Mouse (Mus musculus) cerebral cortex, adult 2 months (tissue): ENCODE data around the gene Eme2.

Experiments used
- WGBS: fragments of 180-500 bp; shearing (Covaris S2); methylation state at CpG from one replicate; pipeline ENCODE4 v1.1.7; 2018; 5-methylcytosine and 5-hydroxymethylcytosine counted together

Gene Eme2

DNA sequence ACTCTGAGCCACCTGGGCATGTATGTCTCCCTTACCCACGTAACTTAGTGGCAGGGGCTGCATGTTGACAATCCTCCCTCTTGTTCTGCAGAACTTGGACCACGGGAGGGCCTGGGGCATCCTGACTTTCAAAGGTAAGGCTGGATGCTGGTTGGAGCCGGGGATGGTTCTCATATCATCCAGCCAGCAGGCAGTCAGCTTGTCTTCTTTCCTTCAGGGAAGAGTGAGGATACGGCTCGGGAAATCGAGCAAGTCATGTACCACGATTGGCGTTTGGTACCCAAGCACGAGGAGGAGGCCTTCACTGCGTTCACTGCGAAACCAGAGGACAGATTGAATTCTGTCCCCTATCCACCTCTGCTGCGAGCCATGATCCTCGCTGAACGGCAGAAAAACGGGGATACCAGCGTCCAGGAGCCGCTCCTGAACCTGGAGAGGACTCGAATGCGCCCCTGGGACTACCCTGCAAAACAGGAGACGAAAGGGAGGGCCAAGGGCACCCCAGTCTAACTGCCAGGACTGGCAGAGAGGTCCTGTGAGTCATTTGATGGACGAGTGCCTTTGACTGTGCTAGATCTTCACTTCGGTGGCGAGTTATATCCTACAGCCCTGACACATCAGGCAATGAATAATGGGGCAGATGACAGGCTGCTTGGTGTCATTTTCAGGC lies 819 bp upstream of the Eme2 start:
- WGBS = 2% methylated on average over 23 of the region's 23 CpGs

DNA sequence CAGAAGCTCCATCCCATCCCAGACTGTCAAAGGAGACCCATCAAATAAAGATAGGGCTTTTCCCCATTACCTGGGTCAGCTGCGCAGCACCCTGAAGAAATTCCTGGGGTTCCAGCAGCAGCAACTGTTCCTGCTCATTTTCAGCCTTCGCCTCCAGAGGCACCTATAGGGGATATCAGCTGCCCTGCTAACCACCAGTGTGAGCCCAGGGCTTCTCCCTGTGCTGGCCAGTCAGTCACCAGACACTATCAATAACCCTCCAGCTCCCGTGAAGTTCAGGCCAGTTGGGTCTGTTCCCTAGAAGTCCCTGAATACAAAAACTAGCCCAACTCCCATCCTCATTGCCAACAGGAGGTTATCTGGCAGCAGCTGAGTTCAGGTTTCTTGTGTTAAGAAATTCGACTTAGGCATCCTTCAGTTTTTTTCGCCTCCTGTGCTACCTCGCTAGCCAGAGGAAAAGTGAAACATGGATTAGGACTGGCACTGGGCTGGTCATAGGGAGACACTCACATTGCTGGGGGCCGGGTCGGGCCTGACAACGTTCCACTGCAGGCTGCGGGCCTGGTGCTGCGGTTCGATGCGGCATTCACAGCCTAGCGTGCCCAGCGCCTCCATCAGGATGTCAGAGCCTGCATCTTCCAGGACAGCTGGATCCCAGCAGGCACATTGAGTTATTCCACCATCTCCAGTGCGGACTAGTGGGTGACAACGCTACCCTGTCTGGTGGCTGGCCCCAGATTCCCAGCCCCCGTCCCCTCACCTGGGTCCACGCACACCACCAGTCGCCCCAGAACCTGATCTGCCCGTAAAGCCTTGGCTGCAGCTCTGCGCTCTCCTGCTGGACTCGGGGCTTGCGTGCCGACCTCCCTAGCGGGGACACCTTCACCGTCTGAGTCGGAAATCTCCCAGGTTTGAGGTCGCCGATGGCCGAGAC lies 559 bp downstream of the Eme2 start:
- 10% methylated on average over 31 of the region's 31 CpGs for WGBS

DNA sequence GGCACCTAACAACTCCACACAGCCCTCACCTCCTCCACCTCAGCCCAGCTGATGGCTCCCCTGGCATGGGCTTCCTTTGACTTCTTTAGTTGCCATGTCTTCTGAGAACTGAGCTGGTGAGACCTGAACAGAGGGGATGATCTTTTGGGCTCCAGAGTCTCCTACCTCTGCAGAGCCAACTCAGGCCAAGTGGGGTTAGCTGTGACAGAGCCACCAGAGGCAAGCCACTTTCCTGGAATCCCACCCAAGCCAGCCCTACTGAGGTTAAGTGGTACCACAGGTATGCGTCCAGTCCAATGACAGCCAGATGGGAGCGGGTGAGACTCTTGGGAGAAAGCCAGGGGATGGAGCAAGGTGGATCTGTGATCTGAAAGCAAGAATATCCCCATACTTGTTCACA lies 1.6 kb downstream of the Eme2 start:
- 91% methylated on average over 2 of the region's 2 CpGs for WGBS

DNA sequence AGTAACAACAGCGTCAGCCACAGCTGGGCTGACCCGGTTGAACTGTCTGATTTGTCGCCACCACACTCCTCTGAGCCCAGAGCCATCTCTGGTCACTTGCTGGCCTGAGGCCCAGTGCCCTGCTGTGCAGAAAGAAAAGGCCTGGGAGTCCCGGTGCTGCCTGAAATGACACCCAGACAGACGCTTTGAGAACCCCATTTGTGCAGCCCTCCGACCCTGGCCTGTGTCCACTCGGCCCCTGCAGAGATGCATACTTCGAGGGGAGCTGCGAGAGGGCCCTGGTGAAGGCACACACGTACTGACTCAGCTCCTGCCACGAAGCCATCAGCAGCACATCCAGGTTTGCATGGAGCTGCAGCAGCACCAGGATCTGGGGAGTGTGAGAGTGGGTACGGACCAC lies 2.1 kb downstream of the Eme2 start:
- 73% methylated on average over 12 of the region's 12 CpGs for WGBS

DNA sequence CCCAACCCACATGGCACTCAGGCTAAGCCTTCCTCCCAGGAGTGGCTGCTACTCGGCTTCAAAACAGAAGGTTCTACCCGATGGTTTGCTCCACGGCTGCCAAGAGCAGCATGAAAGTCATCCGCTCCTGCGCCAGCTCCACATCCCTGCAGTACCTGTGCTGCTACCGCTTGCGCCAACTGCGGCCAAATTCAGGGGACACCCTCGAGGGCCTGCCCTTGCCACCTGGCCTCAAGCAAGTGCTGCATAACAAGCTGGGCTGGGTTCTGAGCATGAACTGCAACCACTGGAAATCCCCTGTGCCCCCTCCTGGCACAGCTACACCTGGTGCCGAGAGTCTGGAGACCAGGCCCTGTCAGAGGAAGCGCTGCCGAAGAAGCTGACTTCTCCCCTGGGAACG lies 3.6 kb downstream of the Eme2 start:
- WGBS = 63% methylated on average over 13 of the region's 13 CpGs

DNA sequence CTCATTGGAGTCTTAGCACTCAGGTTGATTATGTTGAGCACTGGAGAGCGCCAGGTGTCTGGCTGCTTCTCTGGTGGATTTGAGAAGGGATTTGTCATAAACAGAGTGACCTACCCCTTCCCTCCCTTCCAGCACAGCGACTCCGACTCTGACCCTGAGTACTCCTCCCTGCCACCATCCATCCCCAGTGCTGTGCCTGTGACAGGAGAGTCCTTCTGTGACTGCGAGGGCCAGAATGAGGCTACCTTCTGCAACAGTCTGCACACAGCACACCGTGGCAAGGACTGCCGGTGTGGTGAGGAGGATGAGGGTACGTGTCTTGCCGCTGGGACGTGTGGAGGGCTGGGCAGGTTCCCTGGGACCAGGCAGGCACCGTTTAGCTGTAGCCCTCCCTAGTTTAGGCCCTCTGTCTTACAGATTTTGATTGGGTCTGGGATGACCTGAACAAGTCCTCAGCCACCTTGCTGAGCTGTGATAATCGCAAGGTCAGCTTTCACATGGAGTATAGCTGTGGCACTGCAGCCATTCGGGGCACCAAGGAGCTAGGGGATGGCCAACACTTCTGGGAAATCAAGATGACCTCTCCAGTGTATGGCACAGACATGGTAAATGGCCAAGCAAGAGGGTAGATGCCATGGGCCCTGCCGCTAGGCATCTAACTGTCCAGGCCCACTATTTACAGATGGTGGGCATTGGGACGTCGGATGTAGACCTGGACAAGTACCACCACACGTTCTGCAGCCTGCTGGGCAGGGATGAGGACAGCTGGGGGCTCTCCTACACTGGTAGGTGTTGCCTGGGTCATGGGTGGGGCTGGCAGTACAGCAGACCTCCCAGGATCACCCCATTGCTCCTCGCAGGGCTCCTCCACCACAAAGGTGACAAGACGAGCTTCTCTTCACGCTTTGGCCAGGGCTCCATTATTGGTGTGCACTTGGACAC lies 4.5 kb downstream of the Eme2 start:
- WGBS = 79% methylated on average over 19 of the region's 19 CpGs

DNA sequence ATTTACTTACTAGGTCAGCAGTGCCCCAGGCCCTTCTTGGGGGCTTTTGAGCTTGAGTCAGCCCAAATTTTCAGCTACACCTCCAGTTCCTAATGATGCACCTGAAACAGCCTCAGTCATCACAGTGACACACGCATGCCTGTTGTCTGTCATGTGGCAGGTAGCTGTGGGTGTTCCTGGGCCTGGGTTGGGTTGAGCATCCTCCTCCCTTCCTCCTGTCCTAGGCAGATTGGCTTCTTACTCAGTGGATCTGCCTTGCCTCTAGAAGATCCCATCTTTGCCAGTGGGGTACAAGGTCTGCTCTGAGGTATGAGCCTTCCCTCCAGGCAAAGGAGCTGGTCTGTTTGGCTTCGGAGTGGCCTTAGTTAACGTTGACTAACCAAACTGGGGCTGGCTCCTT lies 6.0 kb downstream of the Eme2 start:
- WGBS = 74% methylated on average over 3 of the region's 3 CpGs

DNA sequence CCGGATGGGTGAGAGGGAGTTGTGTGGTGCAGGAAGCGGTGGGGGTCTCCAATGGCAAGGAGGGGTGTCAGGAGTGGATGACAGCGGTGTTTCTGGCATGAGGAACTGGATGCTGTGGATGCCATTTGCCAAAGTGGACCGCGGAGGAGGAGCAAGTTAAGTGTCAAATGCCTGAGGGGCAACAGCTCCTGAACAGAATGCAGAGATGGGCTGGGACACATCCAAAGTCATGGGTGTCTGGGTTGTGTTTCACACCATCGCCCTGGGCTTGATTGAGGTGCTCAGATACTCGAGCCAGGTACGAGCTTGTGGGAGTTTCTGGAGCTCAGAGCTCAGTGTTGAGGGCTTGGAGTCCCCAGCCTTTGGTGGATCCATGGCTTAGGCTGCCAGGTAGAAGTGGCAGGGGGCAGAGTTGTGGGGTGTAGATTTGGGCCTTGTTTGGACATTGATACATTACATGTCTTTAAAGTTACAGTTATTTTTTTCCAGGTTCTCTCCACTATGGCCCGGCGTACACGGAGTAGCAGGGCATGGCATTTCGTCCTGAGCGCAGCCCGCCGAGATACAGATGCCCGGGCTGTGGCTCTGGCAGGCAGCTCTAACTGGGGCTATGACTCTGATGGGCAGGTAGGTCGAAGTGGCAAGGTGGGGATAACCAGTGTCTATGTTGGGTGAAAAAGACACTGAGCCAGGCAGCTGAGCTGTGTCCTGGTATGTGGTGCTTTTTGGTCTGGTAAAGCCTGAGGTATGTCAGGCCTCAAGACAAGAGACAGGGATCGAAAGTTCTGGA lies 7.4 kb downstream of the Eme2 start:
- 55% methylated on average over 18 of the region's 18 CpGs for WGBS

DNA sequence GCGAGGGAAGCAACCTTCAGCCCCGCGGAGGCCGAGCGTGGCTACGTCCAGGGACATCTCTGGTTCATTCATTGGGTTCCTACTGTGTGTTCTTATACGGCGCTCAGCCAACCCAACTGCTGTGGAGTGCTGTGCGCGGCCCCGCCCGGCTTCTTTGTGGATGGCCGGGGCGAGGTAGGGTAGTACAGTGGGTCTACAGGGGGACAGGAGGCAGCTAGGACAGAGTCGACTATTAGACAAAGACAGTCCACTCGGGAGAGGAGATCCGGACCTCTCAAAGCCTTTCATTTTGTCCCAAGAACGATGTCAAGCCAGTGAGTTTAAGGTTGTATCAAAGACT lies 8.0 kb downstream of the Eme2 start:
- WGBS = under 1% methylated on average over 18 of the region's 18 CpGs

DNA sequence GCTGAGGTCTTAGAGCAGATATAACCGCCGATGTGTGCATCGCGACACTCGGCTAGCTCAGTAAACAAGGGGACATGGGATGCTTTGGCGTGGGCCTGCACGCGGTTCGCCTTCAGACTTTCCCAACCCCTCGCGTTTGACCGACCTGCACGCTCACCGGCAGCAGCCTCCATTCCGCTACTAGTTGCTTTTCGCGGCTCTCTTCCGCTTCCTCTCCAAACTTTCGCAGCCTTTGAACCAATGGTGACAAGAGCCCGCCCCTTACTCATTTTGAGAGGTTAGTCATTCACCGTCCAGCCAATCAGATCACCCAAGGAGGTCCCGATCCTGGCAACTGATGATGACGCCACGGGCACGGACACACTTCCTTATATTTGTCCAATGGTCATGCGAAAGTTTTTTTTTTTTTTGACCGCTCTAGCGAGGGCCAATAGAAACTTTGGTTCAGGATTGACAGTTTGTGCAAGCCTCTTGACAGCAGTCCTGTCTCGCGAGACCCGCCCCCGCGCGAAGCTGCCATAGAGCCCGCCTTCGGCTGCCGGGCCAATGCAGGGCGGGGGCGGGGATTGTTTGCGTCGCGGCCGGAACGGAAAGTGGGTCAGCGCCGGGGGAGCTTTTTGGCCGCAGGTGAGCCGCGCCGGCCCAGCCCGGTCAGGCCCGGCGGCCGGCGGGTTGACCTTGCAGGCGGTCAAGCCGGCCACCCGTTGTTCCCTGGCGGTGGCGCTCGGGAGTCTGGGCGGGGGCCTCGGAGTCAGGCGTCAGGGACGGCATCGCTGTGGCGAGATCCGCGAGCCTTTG lies 8.6 kb downstream of the Eme2 start, which contains the start of the genes Nubp2 and Spsb3:
Gene Nubp2 (minus strand): TSS at position 216 of the 798 bp plus-strand sequence.
Gene Spsb3 (plus strand): TSS at position 510 of the 798 bp plus-strand sequence.
- under 1% methylated on average over 69 of the region's 69 CpGs for WGBS

DNA sequence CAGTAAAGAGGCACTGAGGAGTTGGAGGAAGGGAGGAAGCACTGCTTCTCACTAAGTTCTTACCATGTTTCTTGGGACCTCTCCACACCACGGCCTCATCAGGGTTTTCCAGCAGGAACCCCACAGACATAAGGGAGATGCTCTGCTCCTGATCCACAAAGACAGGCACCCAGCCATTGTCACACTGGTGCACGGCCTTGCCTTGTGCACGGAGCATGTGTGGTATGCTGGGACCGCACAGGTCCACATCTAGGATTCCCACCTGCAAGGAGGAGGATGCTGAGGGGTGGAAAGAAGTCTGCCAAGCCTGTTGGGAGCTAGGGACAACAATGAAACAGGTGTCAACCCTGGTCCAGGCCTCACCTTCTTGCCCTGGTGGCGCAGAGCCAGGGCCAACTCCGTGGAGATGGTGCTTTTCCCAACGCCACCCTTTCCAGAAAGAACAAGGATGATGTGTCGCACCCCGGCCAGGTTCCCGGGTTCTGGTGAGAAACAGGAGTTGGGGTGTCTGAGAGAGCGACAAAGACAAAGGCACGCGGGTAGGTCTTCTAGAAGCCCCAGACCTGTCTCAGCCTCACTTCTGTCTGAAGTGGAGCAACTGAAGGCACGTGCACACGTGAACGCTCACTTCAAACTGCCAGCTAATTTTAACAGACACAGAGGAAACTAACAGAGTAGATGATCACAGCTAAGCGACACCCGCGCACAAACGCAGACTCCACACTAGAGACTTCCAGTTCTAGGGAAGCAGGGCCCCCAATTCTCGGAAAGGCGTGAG lies 9.3 kb downstream of the Eme2 start:
- 22% methylated on average over 22 of the region's 22 CpGs for WGBS

DNA sequence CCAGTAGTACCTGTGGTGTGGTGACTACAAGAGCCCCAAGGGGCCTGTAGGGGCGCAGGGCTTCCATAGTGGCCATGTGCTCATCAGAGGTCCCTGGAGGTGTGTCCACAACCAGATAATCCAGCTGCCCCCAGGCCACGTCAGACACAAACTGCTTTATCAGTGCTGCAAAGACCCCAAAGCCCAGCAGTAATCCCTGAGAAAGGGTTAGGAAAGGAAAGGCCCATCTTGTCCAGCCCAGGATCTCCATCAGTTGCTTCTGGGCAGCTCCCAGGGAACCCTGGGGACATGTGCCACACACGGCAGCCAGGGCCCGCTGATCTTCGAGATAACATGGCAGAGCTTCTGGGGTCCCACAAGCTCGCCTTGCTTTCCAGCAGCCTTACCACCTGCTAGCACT lies 10.5 kb downstream of the Eme2 start:
- WGBS = 87% methylated on average over 6 of the region's 6 CpGs

DNA sequence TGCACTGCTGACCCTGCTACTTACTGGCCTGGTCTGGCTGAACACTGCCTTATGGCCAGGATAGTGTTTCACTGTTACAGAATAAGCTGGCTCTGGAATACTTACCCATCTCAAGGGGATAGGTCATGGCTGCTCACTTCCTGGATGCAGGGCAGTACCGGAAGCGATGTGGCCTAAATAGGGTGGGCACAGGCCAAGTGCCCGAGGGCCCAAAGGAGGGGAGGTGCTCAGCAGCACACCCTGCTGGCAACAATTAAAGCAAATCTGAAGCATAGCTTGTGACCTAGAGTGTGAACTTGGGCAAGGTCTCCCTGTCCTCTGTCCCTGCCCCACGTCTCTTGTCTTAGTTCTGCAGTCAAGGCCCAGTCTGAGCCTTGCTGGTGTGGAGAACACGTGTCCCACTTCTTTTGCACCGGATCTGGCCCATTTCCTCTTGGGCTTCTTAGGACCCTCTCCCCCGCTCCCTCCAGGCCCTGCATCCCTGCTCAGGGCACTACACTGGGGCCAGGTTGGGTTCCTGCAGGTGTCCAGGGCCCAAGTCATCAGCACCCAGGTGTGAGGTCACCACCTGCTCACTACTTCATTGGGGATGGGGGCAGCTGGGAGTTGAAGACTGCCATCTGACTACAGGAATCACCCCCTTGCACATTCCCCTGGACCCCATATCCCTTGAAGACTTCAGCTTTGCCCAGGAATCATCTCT lies 13.0 kb downstream of the Eme2 start:
- WGBS = 48% methylated on average over 7 of the region's 7 CpGs

DNA sequence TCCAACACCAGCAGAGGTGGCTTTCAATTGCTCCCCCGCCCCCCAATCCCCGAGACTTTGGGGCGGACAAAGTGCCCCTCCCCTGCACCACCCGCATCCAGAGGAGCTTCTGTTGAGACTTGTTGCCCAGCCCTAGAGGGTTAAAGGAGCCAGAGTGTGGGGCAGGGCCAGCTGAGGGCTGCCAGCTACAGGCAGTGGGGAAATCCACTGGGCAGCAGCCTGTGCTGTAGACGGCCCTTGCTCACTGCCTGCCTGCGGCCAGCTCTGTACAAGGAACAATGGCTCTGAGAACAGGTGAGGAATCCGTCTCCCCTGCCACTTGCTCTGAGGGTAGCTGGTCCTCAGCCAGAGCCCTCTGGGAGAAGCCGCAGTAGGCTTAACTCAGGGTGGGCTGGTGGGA lies 16.4 kb downstream of the Eme2 start:
- 72% methylated on average over 8 of the region's 8 CpGs for WGBS

DNA sequence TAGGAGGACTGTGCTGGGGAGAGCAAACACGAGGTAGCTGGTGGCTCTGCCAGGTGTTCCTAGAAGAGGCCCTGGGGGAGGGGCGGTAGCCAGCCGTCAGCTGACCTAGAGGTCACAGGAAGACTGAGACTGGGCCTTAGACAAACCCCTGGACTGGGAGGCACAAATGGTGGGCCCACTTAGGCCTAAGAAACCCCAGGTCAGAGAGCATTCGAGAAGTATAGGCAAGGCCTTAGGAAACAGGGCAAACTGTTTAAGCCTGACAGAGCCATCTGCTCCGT lies 16.8 kb downstream of the Eme2 start:
- 50% methylated on average over 5 of the region's 5 CpGs for WGBS

DNA sequence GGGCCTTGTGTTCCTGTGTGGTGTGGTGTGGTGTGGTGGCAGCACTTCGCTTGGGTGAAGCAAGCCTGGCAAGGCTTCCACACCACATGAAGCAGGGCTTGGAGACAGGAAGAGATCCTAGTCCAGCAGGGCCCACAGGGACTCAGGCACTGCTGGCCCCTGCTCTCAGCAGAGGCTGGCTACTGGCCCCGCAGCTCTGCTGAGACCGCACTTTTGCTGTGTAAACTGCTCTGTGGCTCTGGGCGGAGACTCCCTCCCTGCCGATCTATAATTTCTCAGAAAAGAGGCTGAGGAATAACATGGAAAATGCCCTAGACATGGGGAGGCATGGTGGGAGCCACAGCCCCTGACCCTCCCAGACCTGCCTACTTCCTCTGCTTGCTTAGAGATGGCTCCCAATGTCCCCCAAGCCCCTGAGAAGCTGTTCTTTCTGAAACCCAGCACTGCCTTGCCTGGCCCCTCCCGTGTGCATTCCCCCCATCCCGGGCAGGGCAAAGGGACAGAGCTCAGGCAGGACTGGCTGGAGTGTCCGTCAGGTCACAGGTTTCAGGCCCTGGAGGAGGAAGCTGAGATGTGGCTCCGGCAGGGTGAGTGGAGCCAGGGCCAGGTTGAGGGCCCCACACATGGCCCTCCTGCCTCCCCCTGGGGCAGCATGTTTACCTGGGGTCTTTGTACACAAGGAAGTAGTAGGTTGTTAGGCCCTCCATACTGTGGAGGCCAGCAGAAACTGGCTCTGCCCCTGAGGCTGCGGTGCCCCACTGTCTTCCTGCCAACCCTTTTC lies 17.4 kb downstream of the Eme2 start:
- 64% methylated on average over 10 of the region's 10 CpGs for WGBS

DNA sequence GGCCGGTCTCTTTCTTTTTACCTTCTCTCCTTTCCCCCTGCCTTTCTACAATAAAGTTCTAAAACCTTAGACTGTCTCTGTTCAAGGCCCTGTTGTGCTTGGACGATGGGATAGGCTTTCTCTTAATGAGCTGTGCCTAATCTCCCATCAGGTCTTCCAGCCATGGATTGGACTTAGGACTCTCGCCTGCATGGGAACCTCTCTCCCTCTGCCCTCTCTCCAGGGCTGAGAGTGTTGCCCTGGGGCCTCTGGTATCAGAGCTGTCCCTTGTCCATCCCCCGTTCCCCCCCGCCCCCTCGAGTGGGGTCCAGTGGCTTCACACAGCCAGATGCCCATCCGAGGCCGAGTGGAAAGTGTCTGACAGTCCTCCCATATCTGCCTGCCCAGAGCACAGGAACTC lies 19.9 kb downstream of the Eme2 start:
- whole genome bisulfite sequencing = 82% methylated on average over 8 of the region's 8 CpGs

DNA sequence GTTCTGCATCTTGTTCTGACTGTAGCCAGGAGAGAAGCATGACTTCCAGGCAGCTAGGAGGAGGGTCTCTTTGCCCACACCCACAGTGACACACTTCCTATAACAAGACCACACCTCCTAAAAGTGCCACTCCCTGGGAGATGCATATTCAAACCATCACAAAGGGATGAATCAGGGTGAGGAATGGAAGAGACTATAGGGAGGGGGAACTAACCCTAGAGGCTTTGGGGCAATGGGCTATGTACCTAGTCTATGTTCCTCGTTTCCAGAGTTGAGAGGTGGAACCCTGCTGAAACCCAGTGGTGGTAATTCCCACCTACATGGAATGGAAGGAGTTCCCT lies 20.5 kb downstream of the Eme2 start:
- 62% methylated on average over 1 of the region's 1 CpGs for WGBS
